Mouse (Mus musculus) stomach, postnatal 0 days (tissue): ENCODE results near the gene Rab3d. TPM values are rescaled to one million over a fixed set of nuclear protein-coding genes. Genes with fewer than 3 reads are reported as not detected.

Experiments
- ATAC-seq: fragments of 200-750 bp; cut with Nextera tagmentation; 2 replicates; pipeline ENCODE4 v1.8.0; 2017; ENCODE audit not compliant: low FRiP score, low TSS enrichment
- DNase-seq: peaks from one replicate; pipeline ENCODE4 v3.0.0-alpha.2; 2016; ENCODE audit warnings: low spot score
- H3K27ac ChIP-seq: fragments of 300-500 bp; sonication (generic); replicated peaks from 2 replicates; pipeline ENCODE4 v1.5.1; 2014; ENCODE audit warnings: mild to moderate bottlenecking, control low read depth
- H3K27me3 ChIP-seq: fragments of 300-500 bp; sonication (generic); 2 replicates; pipeline ENCODE4 v1.6.1; 2014; ENCODE audit warnings: low read length; ENCODE audit not compliant: control insufficient read depth, insufficient read depth
- H3K36me3 ChIP-seq: fragments of 300-500 bp; sonication (generic); 2 replicates; pipeline ENCODE4 v1.6.1; 2014; ENCODE audit warnings: low read length, mixed read lengths; ENCODE audit not compliant: control insufficient read depth, insufficient read depth
- H3K4me1 ChIP-seq: fragments of 300-500 bp; sonication (generic); replicated peaks from 2 replicates; pipeline ENCODE4 v1.6.1; 2014; ENCODE audit warnings: antibody characterized with exemption; ENCODE audit not compliant: control insufficient read depth, insufficient read depth
- H3K4me2 ChIP-seq: fragments of 300-500 bp; sonication (generic); replicated peaks from 2 replicates; pipeline ENCODE4 v1.6.1; 2014; ENCODE audit warnings: low read depth, mild to moderate bottlenecking, control low read depth, moderate library complexity
- H3K4me3 ChIP-seq: fragments of 300-500 bp; sonication (generic); 2 replicates; pipeline ENCODE4 v1.5.1; 2014; ENCODE audit warnings: low read depth, low read length, control low read depth
- H3K9ac ChIP-seq: fragments of 300-500 bp; sonication (generic); 2 replicates; pipeline ENCODE4 v1.6.1; 2014; ENCODE audit warnings: mild to moderate bottlenecking, low read length, control low read depth, mixed read lengths
- H3K9me3 ChIP-seq: fragments of 300-500 bp; sonication (generic); 2 replicates; pipeline ENCODE4 v1.6.1; 2016; ENCODE audit warnings: low read length; ENCODE audit not compliant: control insufficient read depth
- CTCF ChIP-seq: IDR thresholded peaks from 2 replicates; pipeline ENCODE4 v1.5.1; 2016; ENCODE audit warnings: antibody characterized with exemption, low read depth, mild to moderate bottlenecking, moderate library complexity
- EP300 ChIP-seq: optimal IDR thresholded peaks from 2 replicates; pipeline ENCODE3; 2016; ENCODE audit warnings: antibody characterized with exemption
- WGBS: fragments of 180-500 bp; shearing (Covaris S2); extraction: QIAGEN DNeasy Blood & Tissue Kit; methylation state at CpG from one replicate; pipeline ENCODE4 v1.1.7; 2014; 5-methylcytosine and 5-hydroxymethylcytosine counted together
- polyA plus RNA-seq: library from polyadenylated mRNA; unstranded; fragments of >200 nt; fragmentation: Nextera tagmentation; extraction: Ambion mirVana; gene quantifications from 2 replicates; pipeline ENCODE4 v1.2.1, GENCODE M21; 2015

Rab3d gene
- polyA plus RNA-seq, 1 experiment from 2014 or later: 130 TPM

DNA sequence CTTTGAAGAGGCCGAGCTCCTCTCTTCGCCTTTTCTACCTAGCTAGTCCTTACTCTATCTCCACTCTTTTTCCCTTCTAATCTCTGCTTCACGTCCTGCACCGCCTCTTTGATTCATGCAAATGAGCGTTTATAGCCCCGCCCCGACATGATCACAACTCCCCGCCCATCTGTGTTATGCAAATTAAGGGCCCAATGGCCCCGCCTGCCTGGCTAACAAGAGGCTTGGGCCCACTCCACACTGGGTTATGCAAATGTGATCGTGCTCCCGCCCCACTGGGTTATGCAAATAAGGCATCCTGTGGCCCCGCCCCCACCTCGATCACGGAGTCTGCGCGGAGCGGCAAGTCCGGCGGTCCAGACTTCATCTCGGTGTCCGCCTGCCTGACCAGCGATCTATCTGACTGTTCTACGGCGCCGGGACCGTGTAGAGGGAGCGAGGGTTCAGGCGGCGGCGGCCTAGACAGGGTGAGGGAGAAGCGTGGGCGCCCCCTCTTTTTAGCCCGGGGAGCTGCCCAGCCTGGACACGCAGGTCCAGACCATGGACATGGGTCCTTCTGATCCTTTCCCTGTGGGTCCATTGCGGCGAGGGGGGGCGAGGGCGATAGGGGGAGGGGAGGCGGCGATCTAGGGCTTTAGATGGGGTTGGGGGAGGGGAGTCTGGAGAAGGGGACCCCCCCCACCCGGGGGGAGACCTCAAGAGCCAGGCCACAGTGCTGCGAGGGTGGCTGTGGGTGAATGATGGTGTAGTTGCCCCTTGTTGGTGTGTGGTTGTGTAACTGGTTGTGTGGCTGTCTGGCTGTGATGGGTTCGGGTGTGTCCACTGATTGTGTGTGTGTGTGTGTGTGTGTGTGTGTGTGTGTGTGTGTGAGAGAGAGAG is 18.9 kb upstream of the Rab3d start, which contains the start of gene Plppr2:
TSS of gene Plppr2 (plus strand) at position 342 of the 879 bp plus-strand sequence.
- H3K27me3 ChIP-seq: no peaks in the 10 kb centered on the region
- H3K9ac ChIP-seq: peak within 1 kb of the TSS; percentile 59
- DNase-seq: peak; percentile 98
- no peaks in the 10 kb centered on the region for H3K36me3 ChIP-seq
- 0 out of 2 replicates have a peak, but pooled peaks cover 2% of the 10 kb centered on the region for H3K4me1 ChIP-seq
- peak within 1 kb of the TSS; percentile 40 for H3K4me3 ChIP-seq
- ATAC-seq: peak; percentile 98
- no peaks in the 10 kb centered on the region for H3K9me3 ChIP-seq
- peak within 1 kb of the TSS; percentile 58 for H3K4me2 ChIP-seq
- no peak for TF ChIP-seq EP300
- peak; percentile 25; the same call in 1 of the 2 replicates for TF ChIP-seq CTCF
- 1% methylated on average over 39 of the region's 43 CpGs for WGBS
- H3K27ac ChIP-seq: no peak within 1 kb of the TSS

DNA sequence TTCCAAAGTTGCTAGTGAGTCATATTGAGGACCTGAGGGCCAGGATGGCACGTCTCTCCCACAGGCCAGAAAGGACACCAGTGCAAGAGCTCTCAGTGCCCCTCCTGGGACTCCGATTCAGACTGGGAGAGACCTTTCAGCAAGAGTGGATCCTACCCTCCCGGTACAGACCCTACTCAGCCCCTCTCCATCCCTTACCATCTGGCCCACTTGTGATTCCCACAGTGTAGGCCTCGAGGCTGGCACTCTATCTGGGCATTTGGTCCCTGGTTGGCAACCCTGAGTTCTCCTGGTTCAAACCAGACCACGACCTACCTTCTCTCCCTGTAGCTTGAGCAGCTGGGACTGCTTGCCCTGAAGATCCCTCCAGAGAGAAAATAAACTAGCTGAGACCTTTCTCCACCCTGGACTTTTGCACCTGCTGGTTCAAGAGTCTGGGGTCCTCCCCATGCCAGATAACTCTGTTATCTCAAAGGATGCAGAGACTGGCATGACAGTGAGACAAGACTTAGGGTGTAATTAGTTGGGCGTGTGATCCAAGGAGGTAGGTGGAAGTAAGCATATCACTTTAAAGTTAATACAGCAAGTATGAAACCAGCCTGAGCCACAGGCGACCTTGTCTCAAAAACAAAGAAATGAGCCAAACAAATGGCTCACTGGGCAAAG is 17.6 kb upstream of the Rab3d start:
- TF ChIP-seq EP300 (no peak), CTCF (no peak)
- Histone ChIP-seq H3K27ac (no peak overlapping the region), H3K27me3 (no peaks in the 10 kb centered on the region), H3K36me3 (no peaks in the 10 kb centered on the region), H3K4me1 (0 out of 2 replicates have a peak, but pooled peaks cover 2% of the 10 kb centered on the region), H3K9me3 (no peaks in the 10 kb centered on the region), H3K4me2 (no peak overlapping the region), H3K9ac (no peak overlapping the region), H3K4me3 (no peak overlapping the region)
- ATAC-seq (no peak), DNase-seq (no peak)
- 84% methylated on average over 7 of the region's 7 CpGs for WGBS

GRCm38 (mm10) chr9:21934021-21934420 is 16.0 kb upstream of the Rab3d start:
- WGBS: 91% methylated on average over 12 of the region's 12 CpGs
- no peak for ATAC-seq
- no peak overlapping the region for H3K27ac ChIP-seq
- H3K9me3 ChIP-seq: no peaks in the 10 kb centered on the region
- no peaks in the 10 kb centered on the region for H3K27me3 ChIP-seq
- no peak overlapping the region for H3K4me2 ChIP-seq
- no peak for TF ChIP-seq CTCF
- TF ChIP-seq EP300: no peak
- H3K4me3 ChIP-seq: no peak overlapping the region
- no peaks in the 10 kb centered on the region for H3K36me3 ChIP-seq
- DNase-seq: no peak
- 0 out of 2 replicates have a peak, but pooled peaks cover 2% of the 10 kb centered on the region for H3K4me1 ChIP-seq
- H3K9ac ChIP-seq: no peak overlapping the region

- Histone ChIP-seq H3K9ac (no peak overlapping the region), H3K4me2 (no peak overlapping the region), H3K36me3 (no peaks in the 10 kb centered on the region), H3K27ac (no peak overlapping the region), H3K4me3 (no peak overlapping the region), H3K27me3 (no peaks in the 10 kb centered on the region), H3K4me1 (0 out of 2 replicates have a peak, but pooled peaks cover 2% of the 10 kb centered on the region), H3K9me3 (no peaks in the 10 kb centered on the region)
- WGBS: 47% methylated on average over 12 of the region's 12 CpGs
- ATAC-seq: no peak
- DNase-seq: no peak
- no peak for TF ChIP-seq CTCF
- TF ChIP-seq EP300: no peak
These were observed 14.6 kb upstream of the Rab3d start for GRCm38 (mm10) chr9:21932445-21933137.

DNA sequence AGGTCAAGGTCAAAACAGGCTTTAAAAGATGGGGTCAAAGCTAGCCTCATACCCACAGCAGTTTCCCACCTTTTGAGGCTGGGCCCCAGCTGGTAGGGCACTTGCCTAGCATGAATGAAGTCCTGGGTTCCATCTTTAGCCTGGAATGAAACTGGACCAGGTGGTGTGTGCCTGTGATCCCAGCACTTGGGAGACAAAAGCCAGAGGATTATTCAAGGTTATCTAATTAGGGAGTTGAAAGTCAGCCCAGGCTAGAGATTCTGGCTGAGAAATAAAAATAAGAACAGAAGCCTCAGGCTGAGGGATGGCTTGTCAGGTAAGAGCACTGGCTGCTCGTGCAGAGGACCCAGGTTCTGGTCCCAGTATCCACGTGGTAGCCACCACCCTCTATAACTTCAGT is 14.0 kb upstream of the Rab3d start:
- no peaks in the 10 kb centered on the region for H3K36me3 ChIP-seq
- WGBS: 56% methylated on average over 2 of the region's 2 CpGs
- no peaks in the 10 kb centered on the region for H3K27me3 ChIP-seq
- H3K4me2 ChIP-seq: no peak overlapping the region
- no peak overlapping the region for H3K4me3 ChIP-seq
- no peak for TF ChIP-seq CTCF
- TF ChIP-seq EP300: no peak
- H3K9ac ChIP-seq: no peak overlapping the region
- 0 out of 2 replicates have a peak, but pooled peaks cover 2% of the 10 kb centered on the region for H3K4me1 ChIP-seq
- ATAC-seq (no peak), DNase-seq (no peak)
- H3K27ac ChIP-seq: no peak overlapping the region
- no peaks in the 10 kb centered on the region for H3K9me3 ChIP-seq
